Mouse (Mus musculus) 3T3-L1 (cell line): ENCODE measurements around the gene Gipc3.
A peak's percentile ranks its signal among the peaks of the same experiment; 100 is the strongest.

ENCODE experiments used
- DNase-seq: peaks from one replicate; pipeline ENCODE4 v3.0.0-alpha.2; 2015; ENCODE audit warnings: low read depth, low spot score

Gene Gipc3

GRCm38 (mm10) chr10:81300352-81300907, 42.6 kb downstream of the Gipc3 start:
- DNase-seq: no peak

GRCm38 (mm10) chr10:81299585-81300351, 43.3 kb downstream of the Gipc3 start:
- no peak for DNase-seq

DNA sequence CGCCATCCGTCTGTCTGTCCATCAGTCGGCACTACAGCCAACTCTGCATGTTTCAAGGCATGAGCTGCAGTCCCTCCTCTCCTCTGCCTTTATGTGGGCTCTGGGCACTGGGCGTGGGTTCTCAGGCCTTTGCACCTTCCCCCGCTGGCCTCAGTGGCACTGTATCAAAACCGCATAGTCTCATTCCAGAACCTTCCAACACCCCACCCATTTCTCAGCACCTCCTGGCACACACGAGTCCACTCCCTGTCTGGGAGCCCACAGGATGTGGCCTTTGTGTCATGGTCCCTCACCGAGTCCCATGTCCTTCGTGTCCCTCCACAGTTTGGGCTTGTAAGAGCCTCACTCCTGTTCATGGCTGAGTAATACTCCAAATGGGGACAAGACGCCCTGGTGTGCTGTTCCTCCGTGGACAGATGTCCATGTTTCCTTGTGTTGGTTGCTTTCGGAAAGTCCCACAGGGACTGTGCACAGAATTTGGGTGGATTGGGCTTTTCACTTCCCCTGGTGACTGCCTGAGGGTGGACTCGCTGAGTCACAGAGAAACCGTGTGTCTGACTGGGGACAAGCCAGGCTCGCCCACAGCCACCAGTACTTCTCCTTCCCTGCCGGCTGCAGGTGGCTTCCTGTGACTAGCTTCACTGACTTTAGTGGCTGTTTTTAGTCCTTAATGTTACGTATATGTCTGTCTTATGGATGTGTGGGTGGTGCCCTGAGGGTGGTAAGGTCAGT, 44.5 kb downstream of the Gipc3 start:
- DNase-seq: no peak

- no peak for DNase-seq
These were observed 45.2 kb downstream of the Gipc3 start for GRCm38 (mm10) chr10:81297845-81298244.

GRCm38 (mm10) chr10:81297246-81297645, 45.8 kb downstream of the Gipc3 start:
- no peak for DNase-seq

- DNase-seq: no peak
These were observed 47.9 kb downstream of the Gipc3 start for GRCm38 (mm10) chr10:81295185-81295584.

DNA sequence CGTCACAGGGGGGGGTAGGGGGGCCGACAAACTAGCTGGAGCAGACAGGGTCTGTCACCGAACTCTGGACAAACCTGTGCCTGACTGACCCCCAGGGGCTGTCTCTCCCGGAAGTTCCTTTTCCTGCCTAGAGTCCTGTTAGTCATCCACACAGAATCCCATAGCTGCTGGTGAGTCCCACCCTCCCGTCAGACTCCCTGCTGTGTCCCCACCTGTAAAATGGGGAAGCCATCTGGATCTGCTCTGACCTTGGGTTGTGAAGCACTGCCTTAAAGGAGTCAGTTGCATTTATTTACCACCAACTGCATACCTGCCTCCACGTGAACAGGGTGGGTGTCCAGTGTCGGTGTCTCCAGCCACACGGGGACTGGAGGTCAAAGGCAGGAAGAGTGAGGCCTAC, 48.6 kb downstream of the Gipc3 start:
- DNase-seq: no peak

- no peak for DNase-seq
These were observed 49.6 kb downstream of the Gipc3 start for GRCm38 (mm10) chr10:81293334-81294030.

GRCm38 (mm10) chr10:81292554-81293333, 50.3 kb downstream of the Gipc3 start, which contains the start of gene Pip5k1c:
TSS of gene Pip5k1c (plus strand) at chr10:81292963.
- DNase-seq: peak; percentile 100

- no peak for DNase-seq
These were observed 51.5 kb downstream of the Gipc3 start, which contains the start of gene Tjp3 for GRCm38 (mm10) chr10:81291511-81292104. TSS of gene Tjp3 (minus strand) at chr10:81291581.

GRCm38 (mm10) chr10:81290698-81291460, 52.2 kb downstream of the Gipc3 start:
- DNase-seq: no peak

DNA sequence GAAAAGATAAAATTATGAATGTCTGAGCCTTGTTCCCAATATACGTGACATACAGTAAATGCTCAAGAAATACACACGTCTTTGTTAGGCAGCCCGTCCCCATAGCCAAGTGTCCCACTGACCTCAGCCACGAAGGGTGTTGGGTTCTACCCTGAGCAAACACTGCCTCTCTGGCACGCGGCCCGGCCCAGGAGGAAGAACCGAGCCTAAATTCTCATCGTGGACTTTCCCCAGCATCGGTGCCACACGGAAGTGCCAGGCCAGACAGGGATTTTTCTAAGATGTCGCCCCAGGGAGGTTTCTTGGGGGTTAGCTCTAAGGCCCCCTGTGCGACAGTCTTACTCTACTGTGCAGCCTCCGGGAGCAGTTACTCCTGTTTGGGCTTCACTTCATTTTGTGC, 53.3 kb downstream of the Gipc3 start:
- no peak for DNase-seq

GRCm38 (mm10) chr10:81289278-81289677, 53.8 kb downstream of the Gipc3 start:
- DNase-seq: peak; percentile 75

DNA sequence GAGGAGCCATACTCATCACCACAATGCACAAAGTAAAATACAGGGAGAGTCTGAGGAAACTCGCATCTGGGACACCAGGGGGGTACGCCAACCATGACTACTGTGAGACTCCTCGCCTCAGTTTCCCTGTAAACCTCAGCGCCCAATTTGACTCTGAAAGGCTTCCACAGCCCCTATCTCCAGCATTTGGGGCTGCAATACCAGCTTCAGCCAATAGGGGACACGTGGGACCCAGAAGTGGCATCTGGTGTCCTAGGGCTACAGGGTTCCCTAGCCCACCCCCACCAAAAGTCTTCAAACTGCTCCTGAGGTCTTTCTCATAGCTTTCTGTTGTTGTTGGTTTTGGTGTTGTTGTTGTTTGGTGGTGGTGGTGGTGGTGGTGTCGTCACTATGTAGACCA, 54.5 kb downstream of the Gipc3 start:
- DNase-seq: peak; percentile 45

- DNase-seq: peak; percentile 68
These were observed 55.4 kb downstream of the Gipc3 start for GRCm38 (mm10) chr10:81287513-81288157.

- DNase-seq: no peak
These were observed 56.5 kb downstream of the Gipc3 start for GRCm38 (mm10) chr10:81286586-81286985.

- peak; percentile 50 for DNase-seq
These were observed 57.2 kb downstream of the Gipc3 start for GRCm38 (mm10) chr10:81285694-81286450.
